Mouse (Mus musculus): ENCODE data around the gene Apobr. TPM values are rescaled to one million over a fixed set of nuclear protein-coding genes. Genes with fewer than 3 reads are reported as not detected.
A peak's percentile ranks its signal among the peaks of the same experiment; 100 is the strongest.

Gene Apobr
- 0.29 and 0.77 TPM in 2 replicates for polyA plus RNA-seq (2015; fragmentation: Nextera tagmentation; extraction: Ambion mirVana)

DNA sequence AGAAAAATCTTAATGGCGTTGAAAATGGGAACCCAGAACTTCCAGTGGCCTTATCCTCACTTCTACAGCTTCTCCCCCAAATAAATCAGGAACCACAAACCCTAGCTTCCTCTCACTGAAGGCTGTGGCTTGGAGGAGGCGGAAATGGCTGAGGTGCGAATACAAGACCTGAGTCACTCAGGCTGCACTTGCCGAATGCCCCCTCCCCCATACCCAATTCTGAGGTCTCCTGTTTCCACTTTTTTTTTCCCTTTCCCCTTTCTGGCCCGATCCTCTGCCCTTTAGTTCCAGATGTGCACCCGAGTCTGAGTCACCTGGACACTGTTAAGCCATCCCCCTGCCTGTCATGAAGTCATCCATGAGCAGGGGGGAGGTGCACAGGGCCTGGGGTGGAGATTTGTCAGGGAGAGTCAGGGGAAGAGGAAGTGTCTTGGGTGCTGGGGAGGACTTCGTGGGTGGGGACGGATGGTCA is at the start of gene Apobr:
Gene Apobr, plus strand, starts transcription at position 437 of the 472 bp plus-strand sequence.
- H3K36me3 ChIP-seq (ENCODE audit: control insufficient read depth, insufficient read depth), result no peaks in the 10 kb centered on the region
- peaks cover 16% of the 10 kb centered on the region for H3K4me1 ChIP-seq (replicated peaks; ENCODE audit: control insufficient read depth, insufficient read depth, low read length)
- 0 out of 2 replicates have a peak, but pooled peaks cover 5% of the 10 kb centered on the region for H3K27me3 ChIP-seq (replicated peaks; ENCODE audit: control insufficient read depth, insufficient read depth, low read length)
- H3K27ac ChIP-seq (ENCODE audit: low read length), result no peak within 1 kb of the TSS
- no peak within 1 kb of the TSS for H3K9ac ChIP-seq (replicated peaks; ENCODE audit: low read depth, low read length)
- ATAC-seq, result no peak
- peak within 1 kb of the TSS; percentile 65 for H3K4me3 ChIP-seq (replicated peaks; ENCODE audit: low read length)
- 85% methylated on average over 8 of the region's 8 CpGs for WGBS
- H3K9me3 ChIP-seq (ENCODE audit: control insufficient read depth, low read length), result no peaks in the 10 kb centered on the region
- H3K4me2 ChIP-seq (ENCODE audit: low read length), result peak within 1 kb of the TSS; percentile 91

DNA sequence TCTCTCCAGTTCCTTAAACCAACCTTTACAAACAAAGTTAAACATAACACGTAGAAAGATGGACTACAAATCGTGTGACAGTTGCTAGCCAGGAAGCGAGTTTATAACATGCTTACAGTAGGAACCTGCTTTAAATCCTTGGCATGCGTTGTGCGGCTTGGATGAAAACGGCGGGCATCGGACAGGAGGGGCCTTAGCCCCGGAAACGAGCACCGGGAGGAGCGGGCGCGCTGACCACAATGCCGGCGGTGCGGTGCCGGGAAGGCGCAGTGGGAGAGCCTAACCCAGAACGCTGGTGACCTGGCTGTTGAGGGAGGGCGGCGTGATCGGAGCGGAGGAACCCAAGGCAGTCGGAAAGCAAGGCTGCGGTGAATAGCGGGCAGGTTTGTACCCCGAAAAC is 49.0 kb upstream of the Apobr start:
- no peaks in the 10 kb centered on the region for H3K4me1 ChIP-seq (replicated peaks; ENCODE audit: control insufficient read depth, insufficient read depth, low read length)
- ATAC-seq, result no peak
- H3K4me2 ChIP-seq (ENCODE audit: low read length), result peak overlapping the region; percentile 70
- H3K27ac ChIP-seq (ENCODE audit: low read length), result no peak overlapping the region
- no peaks in the 10 kb centered on the region for H3K9me3 ChIP-seq (ENCODE audit: control insufficient read depth, low read length)
- peak overlapping the region; percentile 62 for H3K9ac ChIP-seq (replicated peaks; ENCODE audit: low read depth, low read length)
- H3K4me3 ChIP-seq (replicated peaks; ENCODE audit: low read length), result peak overlapping the region; percentile 45
- H3K27me3 ChIP-seq (replicated peaks; ENCODE audit: control insufficient read depth, insufficient read depth, low read length), result no peaks in the 10 kb centered on the region
- no peaks in the 10 kb centered on the region for H3K36me3 ChIP-seq (ENCODE audit: control insufficient read depth, insufficient read depth)
- 2% methylated on average over 28 of the region's 28 CpGs for WGBS

DNA sequence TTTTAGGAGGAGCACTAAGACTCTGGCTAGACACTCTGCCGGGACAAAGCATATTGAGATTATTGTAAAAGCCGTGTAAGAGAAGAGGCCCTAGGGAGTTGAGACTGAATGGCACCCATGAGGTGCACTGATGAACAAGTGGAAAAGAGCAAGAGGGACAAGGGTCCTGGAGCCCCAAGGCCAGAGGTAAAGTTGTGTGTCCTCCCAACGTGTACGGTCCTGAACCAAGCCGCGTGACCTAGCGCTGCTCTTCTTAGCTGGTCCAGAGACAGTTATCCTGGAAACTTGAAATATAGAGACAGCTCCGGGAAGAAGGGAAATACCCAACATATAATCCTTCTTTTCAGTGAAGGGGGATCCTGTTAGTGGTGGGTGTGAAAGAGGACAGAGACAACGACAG is 48.3 kb upstream of the Apobr start:
- ATAC-seq, result no peak
- WGBS, result 50% methylated on average over 9 of the region's 9 CpGs
- Histone ChIP-seq H3K36me3 (ENCODE audit: control insufficient read depth, insufficient read depth) (no peaks in the 10 kb centered on the region), H3K4me2 (ENCODE audit: low read length) (peak overlapping the region; percentile 70), H3K27me3 (replicated peaks; ENCODE audit: control insufficient read depth, insufficient read depth, low read length) (no peaks in the 10 kb centered on the region), H3K4me3 (replicated peaks; ENCODE audit: low read length) (peak overlapping the region; percentile 45), H3K9me3 (ENCODE audit: control insufficient read depth, low read length) (no peaks in the 10 kb centered on the region), H3K9ac (replicated peaks; ENCODE audit: low read depth, low read length) (no peak overlapping the region), H3K27ac (ENCODE audit: low read length) (no peak overlapping the region), H3K4me1 (replicated peaks; ENCODE audit: control insufficient read depth, insufficient read depth, low read length) (no peaks in the 10 kb centered on the region)

DNA sequence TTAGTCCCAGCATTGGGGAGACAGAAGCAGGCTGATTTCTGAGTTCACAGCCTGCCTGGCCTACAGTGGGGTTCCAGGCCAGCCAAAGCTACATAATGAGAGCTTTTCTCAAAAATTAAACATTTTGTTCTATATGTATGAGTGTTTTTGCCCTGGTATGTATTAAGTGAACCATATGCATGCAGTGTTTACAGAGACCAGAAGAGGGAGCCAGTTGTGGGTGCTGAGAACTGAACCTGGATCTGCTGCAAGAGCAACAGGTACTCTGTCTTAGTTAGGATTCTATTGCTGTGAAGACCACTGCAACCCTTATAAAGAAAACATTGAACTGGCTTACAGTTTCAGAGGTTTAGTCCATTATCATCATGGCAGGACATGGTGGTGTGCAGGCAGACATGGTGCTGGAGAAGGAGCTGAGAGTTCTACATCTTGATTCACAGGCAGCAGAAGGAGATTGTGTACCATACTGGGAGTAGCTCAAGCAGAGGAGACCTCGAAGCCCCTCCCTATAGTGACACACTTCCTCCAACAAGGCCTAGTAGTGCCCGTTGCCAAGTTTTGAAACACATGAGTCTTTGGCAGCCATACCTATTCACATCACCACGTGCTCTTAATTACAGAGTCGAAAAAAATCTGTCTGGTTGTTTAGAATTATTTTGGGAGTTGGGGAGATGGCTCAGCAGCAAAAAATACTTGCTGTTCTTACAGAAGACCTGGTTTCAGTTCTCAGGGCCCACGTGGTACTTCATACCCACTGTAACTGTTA is 46.7 kb upstream of the Apobr start:
- Histone ChIP-seq H3K4me2 (ENCODE audit: low read length) (no peak overlapping the region), H3K27me3 (replicated peaks; ENCODE audit: control insufficient read depth, insufficient read depth, low read length) (no peaks in the 10 kb centered on the region), H3K27ac (ENCODE audit: low read length) (no peak overlapping the region), H3K36me3 (ENCODE audit: control insufficient read depth, insufficient read depth) (no peaks in the 10 kb centered on the region), H3K4me1 (replicated peaks; ENCODE audit: control insufficient read depth, insufficient read depth, low read length) (no peaks in the 10 kb centered on the region), H3K9ac (replicated peaks; ENCODE audit: low read depth, low read length) (no peak overlapping the region), H3K9me3 (ENCODE audit: control insufficient read depth, low read length) (no peaks in the 10 kb centered on the region), H3K4me3 (replicated peaks; ENCODE audit: low read length) (no peak overlapping the region)
- ATAC-seq, result no peak
- 58% methylated on average over 5 of the region's 5 CpGs for WGBS

DNA sequence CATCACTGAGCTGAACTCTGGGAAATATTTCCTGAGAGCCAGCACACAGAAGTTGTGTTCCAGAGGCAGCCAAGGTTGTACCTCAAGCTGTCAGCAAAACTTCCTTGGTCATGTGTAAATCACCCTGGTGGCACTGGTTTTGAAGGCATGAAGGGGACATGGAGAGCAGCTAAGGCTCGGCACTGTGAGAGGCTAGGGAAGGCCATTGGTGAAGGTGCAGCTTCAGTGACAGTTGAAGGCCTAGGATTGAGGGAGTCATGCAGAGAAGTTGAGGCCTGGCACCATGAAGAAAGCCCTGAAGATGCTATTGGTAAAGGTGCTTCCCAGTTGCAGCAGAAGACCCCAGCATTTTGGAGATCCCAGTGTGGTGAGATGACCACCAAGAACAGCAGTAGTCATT is 43.1 kb upstream of the Apobr start:
- H3K4me2 ChIP-seq (ENCODE audit: low read length), result no peak overlapping the region
- no peak overlapping the region for H3K9ac ChIP-seq (replicated peaks; ENCODE audit: low read depth, low read length)
- peaks cover 4% of the 10 kb centered on the region for H3K36me3 ChIP-seq (ENCODE audit: control insufficient read depth, insufficient read depth)
- 88% methylated on average over 1 of the region's 1 CpGs for whole genome bisulfite sequencing
- no peaks in the 10 kb centered on the region for H3K4me1 ChIP-seq (replicated peaks; ENCODE audit: control insufficient read depth, insufficient read depth, low read length)
- no peaks in the 10 kb centered on the region for H3K27me3 ChIP-seq (replicated peaks; ENCODE audit: control insufficient read depth, insufficient read depth, low read length)
- no peak overlapping the region for H3K4me3 ChIP-seq (replicated peaks; ENCODE audit: low read length)
- H3K27ac ChIP-seq (ENCODE audit: low read length), result no peak overlapping the region
- ATAC-seq, result no peak
- H3K9me3 ChIP-seq (ENCODE audit: control insufficient read depth, low read length), result no peaks in the 10 kb centered on the region

DNA sequence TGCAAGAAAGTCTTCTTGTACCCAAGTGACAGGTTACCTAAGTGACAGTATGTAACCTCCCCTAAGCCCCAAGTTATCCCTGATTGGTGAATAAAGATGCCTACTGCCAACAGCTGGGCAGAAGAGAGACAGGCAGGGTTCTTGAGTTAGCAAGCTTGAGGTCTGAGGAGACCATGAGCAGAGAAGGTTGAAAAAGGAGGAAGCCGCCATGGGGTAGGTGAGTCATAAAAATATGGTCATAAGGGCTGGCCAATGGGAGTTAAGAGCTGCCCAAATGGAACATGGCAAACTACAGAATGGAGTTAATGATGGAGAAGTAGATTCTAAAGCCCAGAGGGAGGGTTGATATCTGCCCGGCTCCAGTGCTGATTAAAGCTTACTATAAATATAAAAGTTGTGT is 39.1 kb upstream of the Apobr start:
- Histone ChIP-seq H3K27ac (ENCODE audit: low read length) (no peak overlapping the region), H3K27me3 (replicated peaks; ENCODE audit: control insufficient read depth, insufficient read depth, low read length) (no peaks in the 10 kb centered on the region), H3K9me3 (ENCODE audit: control insufficient read depth, low read length) (no peaks in the 10 kb centered on the region), H3K36me3 (ENCODE audit: control insufficient read depth, insufficient read depth) (peaks cover 14% of the 10 kb centered on the region), H3K4me2 (ENCODE audit: low read length) (no peak overlapping the region), H3K4me1 (replicated peaks; ENCODE audit: control insufficient read depth, insufficient read depth, low read length) (no peaks in the 10 kb centered on the region), H3K9ac (replicated peaks; ENCODE audit: low read depth, low read length) (no peak overlapping the region), H3K4me3 (replicated peaks; ENCODE audit: low read length) (no peak overlapping the region)
- ATAC-seq, result no peak
- 92% methylated on average over 2 of the region's 2 CpGs for WGBS

DNA sequence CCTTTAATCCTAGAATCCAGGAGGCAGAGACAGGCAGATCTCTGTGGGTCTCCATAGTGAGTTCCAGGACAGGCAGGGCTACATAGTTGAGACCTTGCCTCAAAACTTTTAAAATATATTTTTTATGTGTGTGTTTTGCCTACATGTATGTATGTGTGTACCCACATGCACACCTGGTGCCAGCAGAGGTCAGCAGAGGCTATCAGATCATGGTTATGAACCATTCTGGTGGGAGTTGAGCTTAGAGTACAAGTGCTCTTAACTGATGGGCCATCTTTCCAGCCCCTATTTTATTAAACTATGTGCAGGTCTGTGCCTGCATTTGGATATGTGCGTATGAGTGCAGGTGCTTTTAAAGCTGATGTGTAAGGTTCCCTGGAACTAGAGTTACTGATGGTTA is 29.9 kb upstream of the Apobr start:
- H3K27ac ChIP-seq (ENCODE audit: low read length), result no peak overlapping the region
- no peak overlapping the region for H3K4me2 ChIP-seq (ENCODE audit: low read length)
- WGBS, result 95% methylated on average over 1 of the region's 1 CpGs
- peaks cover 71% of the 10 kb centered on the region for H3K36me3 ChIP-seq (ENCODE audit: control insufficient read depth, insufficient read depth)
- ATAC-seq, result no peak
- no peak overlapping the region for H3K4me3 ChIP-seq (replicated peaks; ENCODE audit: low read length)
- H3K4me1 ChIP-seq (replicated peaks; ENCODE audit: control insufficient read depth, insufficient read depth, low read length), result no peaks in the 10 kb centered on the region
- H3K27me3 ChIP-seq (replicated peaks; ENCODE audit: control insufficient read depth, insufficient read depth, low read length), result no peaks in the 10 kb centered on the region
- H3K9me3 ChIP-seq (ENCODE audit: control insufficient read depth, low read length), result no peaks in the 10 kb centered on the region
- no peak overlapping the region for H3K9ac ChIP-seq (replicated peaks; ENCODE audit: low read depth, low read length)

DNA sequence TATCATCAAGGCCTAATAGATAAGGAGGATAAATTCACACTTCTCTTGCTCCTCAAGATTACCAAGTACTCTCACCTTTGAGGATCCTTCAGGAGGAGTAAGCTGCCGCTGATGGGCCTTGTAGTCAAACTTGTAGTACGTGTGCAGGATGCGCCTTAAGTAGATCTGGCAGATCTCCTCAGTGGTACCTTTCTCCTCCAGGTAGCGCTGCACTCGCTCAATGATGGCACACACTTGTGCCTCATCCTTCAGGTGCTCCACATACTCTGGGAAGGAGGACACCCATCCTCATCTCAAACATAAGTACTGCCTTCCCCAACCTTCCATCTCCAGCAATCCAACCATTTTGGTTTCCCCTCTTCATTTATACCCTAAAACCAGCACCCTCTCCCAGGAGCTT is 28.1 kb upstream of the Apobr start:
- no peak for ATAC-seq
- Histone ChIP-seq H3K36me3 (ENCODE audit: control insufficient read depth, insufficient read depth) (peaks cover 67% of the 10 kb centered on the region), H3K4me3 (replicated peaks; ENCODE audit: low read length) (no peak overlapping the region), H3K9me3 (ENCODE audit: control insufficient read depth, low read length) (no peaks in the 10 kb centered on the region), H3K27me3 (replicated peaks; ENCODE audit: control insufficient read depth, insufficient read depth, low read length) (no peaks in the 10 kb centered on the region), H3K9ac (replicated peaks; ENCODE audit: low read depth, low read length) (no peak overlapping the region), H3K27ac (ENCODE audit: low read length) (no peak overlapping the region), H3K4me2 (ENCODE audit: low read length) (no peak overlapping the region), H3K4me1 (replicated peaks; ENCODE audit: control insufficient read depth, insufficient read depth, low read length) (no peaks in the 10 kb centered on the region)
- 96% methylated on average over 5 of the region's 5 CpGs for WGBS

DNA sequence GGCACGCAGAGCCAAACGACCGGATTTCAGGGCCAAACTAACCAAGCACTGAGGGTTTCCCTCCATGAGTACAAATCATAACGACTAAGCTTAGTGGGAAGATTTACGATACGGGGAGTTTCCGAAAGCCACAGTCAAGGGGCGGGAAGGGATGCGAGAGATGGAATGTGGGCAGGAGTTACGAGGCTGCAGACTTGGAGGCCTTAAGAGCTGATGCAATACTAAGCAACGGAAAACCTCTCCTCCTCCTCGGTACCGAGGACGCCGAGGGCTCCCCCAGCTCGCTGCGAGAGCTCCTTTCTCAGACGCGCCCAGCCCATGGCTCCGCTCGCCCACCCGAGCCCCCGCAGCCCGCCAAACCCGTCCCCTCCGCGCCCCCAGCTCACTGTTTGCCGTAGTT is 19.0 kb upstream of the Apobr start:
- Histone ChIP-seq H3K9me3 (ENCODE audit: control insufficient read depth, low read length) (no peaks in the 10 kb centered on the region), H3K4me3 (replicated peaks; ENCODE audit: low read length) (peak overlapping the region; percentile 70), H3K27ac (ENCODE audit: low read length) (peak overlapping the region; percentile 76), H3K9ac (replicated peaks; ENCODE audit: low read depth, low read length) (peak overlapping the region; percentile 82), H3K36me3 (ENCODE audit: control insufficient read depth, insufficient read depth) (peaks cover 22% of the 10 kb centered on the region), H3K27me3 (replicated peaks; ENCODE audit: control insufficient read depth, insufficient read depth, low read length) (no peaks in the 10 kb centered on the region), H3K4me1 (replicated peaks; ENCODE audit: control insufficient read depth, insufficient read depth, low read length) (peaks cover 8% of the 10 kb centered on the region), H3K4me2 (ENCODE audit: low read length) (peak overlapping the region; percentile 92)
- no peak for ATAC-seq
- 2% methylated on average over 24 of the region's 28 CpGs for WGBS

All from forebrain, embryonic 16.5 days (tissue).